Mouse (Mus musculus) kidney, postnatal 25 days (tissue): ENCODE results near the gene Kin.
A peak's percentile ranks its signal among the peaks of the same experiment; 100 is the strongest.

Experiments used
- DNase-seq, 2 experiments: peaks; one replicate each; pipeline ENCODE4 v3.0.0; 2021; ENCODE audit warnings: mixed read lengths in 2 of 2

Kin gene

GRCm38 (mm10) chr2:10118751-10119150, 38.4 kb downstream of the Kin start:
- no peak for DNase-seq

GRCm38 (mm10) chr2:10119276-10119675, 38.9 kb downstream of the Kin start:
- DNase-seq: no peak

GRCm38 (mm10) chr2:10121826-10122225, 41.4 kb downstream of the Kin start:
- no peak for DNase-seq

GRCm38 (mm10) chr2:10126122-10126521, 45.7 kb downstream of the Kin start:
- no peak for DNase-seq

- no peak for DNase-seq
These were observed 47.1 kb downstream of the Kin start for GRCm38 (mm10) chr2:10127471-10127870.

GRCm38 (mm10) chr2:10128571-10128970, 48.2 kb downstream of the Kin start:
- DNase-seq: no peak

GRCm38 (mm10) chr2:10130341-10130990, 50.1 kb downstream of the Kin start:
- no peak for DNase-seq

- no peak for DNase-seq
These were observed 50.9 kb downstream of the Kin start, which contains the start of gene Itih2 for GRCm38 (mm10) chr2:10131296-10131695. Itih2 (minus strand) TSS chr2:10131396.

- DNase-seq: no peak
These were observed 51.7 kb downstream of the Kin start for GRCm38 (mm10) chr2:10132128-10132527.

- no peak for DNase-seq
These were observed 53.5 kb downstream of the Kin start for GRCm38 (mm10) chr2:10133941-10134340.

- DNase-seq: no peak
These were observed 56.9 kb downstream of the Kin start for GRCm38 (mm10) chr2:10137320-10137719.

GRCm38 (mm10) chr2:10140456-10140855, 60.1 kb downstream of the Kin start:
- peak; percentile 70 to 72 for DNase-seq
